Mouse (Mus musculus): Measurements from ENCODE around the gene 1810024B03Rik. TPM values are rescaled to one million over a fixed set of nuclear protein-coding genes. Genes with fewer than 3 reads are reported as not detected.

The 1810024B03Rik gene
- polyA plus RNA-seq (2014; fragmentation: Nextera tagmentation; extraction: Ambion mirVana), result 1.4 and 1.8 TPM in 2 replicates

- H3K27ac ChIP-seq (replicated peaks in 1 of 2; ENCODE audit: control insufficient read depth in 1 of 2, insufficient read depth in 1 of 2, low read depth in 2 of 2, low read length in 2 of 2), result peak within 1 kb of the TSS; percentile 34 to 81
- H3K9me3 ChIP-seq (ENCODE audit: control insufficient read depth, low read length), result no peaks in the 10 kb centered on the region
- H3K9ac ChIP-seq (ENCODE audit: low read length), result peak within 1 kb of the TSS; percentile 83
- H3K36me3 ChIP-seq (ENCODE audit: control insufficient read depth, insufficient read depth, low read length), result peaks cover 40% of the 10 kb centered on the region
- H3K27me3 ChIP-seq (ENCODE audit: control insufficient read depth, insufficient read depth, low read length), result no peaks in the 10 kb centered on the region
- peak within 1 kb of the TSS; percentile 73 for H3K4me2 ChIP-seq (ENCODE audit: low read length)
- H3K4me1 ChIP-seq (ENCODE audit: control insufficient read depth in 2 of 2, insufficient read depth in 2 of 2, low read length in 2 of 2), result peaks cover 2 to 9% of the 10 kb centered on the region in 2 experiments; a peak in 3 of 4 replicates
- ATAC-seq (ENCODE audit: insufficient number of reproducible peaks, insufficient read depth, low FRiP score, low read depth), result peak; percentile 91
- 11% methylated on average over 36 of the region's 36 CpGs for WGBS
- peak within 1 kb of the TSS; percentile 71 to 76 for H3K4me3 ChIP-seq (ENCODE audit: control insufficient read depth in 1 of 2, insufficient read depth in 1 of 2, low read depth in 1 of 2, low read length in 2 of 2)
Measured at GRCm38 (mm10) chr2:127207547-127208451, at the start of gene 1810024B03Rik, which contains the start of gene Snrnp200. Gene 1810024B03Rik (minus strand): TSS chr2:127208280. Gene Snrnp200 (plus strand): TSS chr2:127208386.

DNA sequence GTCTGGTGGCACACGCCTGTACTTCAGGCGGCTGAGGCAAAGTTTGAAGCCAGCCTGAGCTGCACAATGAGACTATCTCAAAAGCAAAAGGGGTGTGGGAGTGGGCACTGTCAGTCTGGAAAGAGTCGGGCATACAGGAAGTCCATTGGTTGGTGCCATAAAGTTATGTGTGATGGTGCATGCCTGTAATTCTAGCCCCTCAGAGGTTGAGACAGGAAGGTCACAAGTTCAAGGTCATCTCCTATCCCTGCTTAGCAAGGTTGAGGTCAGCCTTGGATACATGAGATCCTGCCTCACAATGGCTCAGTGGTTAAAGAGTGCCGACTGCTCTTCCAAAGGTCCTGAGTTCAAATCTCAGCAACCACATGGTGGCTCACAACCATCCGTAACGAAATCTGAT, 47.2 kb upstream of the 1810024B03Rik start:
- 81% methylated on average over 6 of the region's 6 CpGs for WGBS
- Histone ChIP-seq H3K4me2 (ENCODE audit: low read length) (no peak overlapping the region), H3K4me3 (ENCODE audit: control insufficient read depth in 1 of 2, insufficient read depth in 1 of 2, low read depth in 1 of 2, low read length in 2 of 2) (no peak overlapping the region), H3K36me3 (ENCODE audit: control insufficient read depth, insufficient read depth, low read length) (peaks cover 44% of the 10 kb centered on the region), H3K27me3 (ENCODE audit: control insufficient read depth, insufficient read depth, low read length) (no peaks in the 10 kb centered on the region), H3K9ac (ENCODE audit: low read length) (no peak overlapping the region), H3K9me3 (ENCODE audit: control insufficient read depth, low read length) (no peaks in the 10 kb centered on the region), H3K4me1 (ENCODE audit: control insufficient read depth in 2 of 2, insufficient read depth in 2 of 2, low read length in 2 of 2) (peaks cover 10 to 23% of the 10 kb centered on the region in 2 experiments), H3K27ac (replicated peaks in 1 of 2; ENCODE audit: control insufficient read depth in 1 of 2, insufficient read depth in 1 of 2, low read depth in 2 of 2, low read length in 2 of 2) (no peak overlapping the region)
- no peak for ATAC-seq (ENCODE audit: insufficient number of reproducible peaks, insufficient read depth, low FRiP score, low read depth)

- no peak overlapping the region for H3K4me3 ChIP-seq (ENCODE audit: control insufficient read depth in 1 of 2, insufficient read depth in 1 of 2, low read depth in 1 of 2, low read length in 2 of 2)
- H3K4me1 ChIP-seq (ENCODE audit: control insufficient read depth in 2 of 2, insufficient read depth in 2 of 2, low read length in 2 of 2), result peaks cover 12 to 27% of the 10 kb centered on the region in 2 experiments
- no peaks in the 10 kb centered on the region for H3K9me3 ChIP-seq (ENCODE audit: control insufficient read depth, low read length)
- H3K36me3 ChIP-seq (ENCODE audit: control insufficient read depth, insufficient read depth, low read length), result peaks cover 46% of the 10 kb centered on the region
- ATAC-seq (ENCODE audit: insufficient number of reproducible peaks, insufficient read depth, low FRiP score, low read depth), result no peak
- H3K4me2 ChIP-seq (ENCODE audit: low read length), result no peak overlapping the region
- whole genome bisulfite sequencing, result 84% methylated on average over 3 of the region's 3 CpGs
- no peaks in the 10 kb centered on the region for H3K27me3 ChIP-seq (ENCODE audit: control insufficient read depth, insufficient read depth, low read length)
- H3K27ac ChIP-seq (replicated peaks in 1 of 2; ENCODE audit: control insufficient read depth in 1 of 2, insufficient read depth in 1 of 2, low read depth in 2 of 2, low read length in 2 of 2), result no peak overlapping the region
- H3K9ac ChIP-seq (ENCODE audit: low read length), result no peak overlapping the region
Measured at GRCm38 (mm10) chr2:127254604-127255134, 46.6 kb upstream of the 1810024B03Rik start.

GRCm38 (mm10) chr2:127252787-127253186, 44.7 kb upstream of the 1810024B03Rik start:
- 80% methylated on average over 5 of the region's 5 CpGs for WGBS
- H3K9ac ChIP-seq (ENCODE audit: low read length), result no peak overlapping the region

GRCm38 (mm10) chr2:127251880-127252527, 43.9 kb upstream of the 1810024B03Rik start:
- Histone ChIP-seq H3K36me3 (ENCODE audit: control insufficient read depth, insufficient read depth, low read length) (peaks cover 24% of the 10 kb centered on the region), H3K4me3 (ENCODE audit: control insufficient read depth in 1 of 2, insufficient read depth in 1 of 2, low read depth in 1 of 2, low read length in 2 of 2) (no peak overlapping the region), H3K27ac (replicated peaks in 1 of 2; ENCODE audit: control insufficient read depth in 1 of 2, insufficient read depth in 1 of 2, low read depth in 2 of 2, low read length in 2 of 2) (peak overlapping the region; percentile 45 to 61), H3K9ac (ENCODE audit: low read length) (0 out of 2 replicates have a peak overlapping the region, but pooled peaks have one; percentile 17), H3K4me1 (ENCODE audit: control insufficient read depth in 2 of 2, insufficient read depth in 2 of 2, low read length in 2 of 2) (peaks cover 12 to 36% of the 10 kb centered on the region in 2 experiments), H3K4me2 (ENCODE audit: low read length) (no peak overlapping the region), H3K27me3 (ENCODE audit: control insufficient read depth, insufficient read depth, low read length) (no peaks in the 10 kb centered on the region), H3K9me3 (ENCODE audit: control insufficient read depth, low read length) (no peaks in the 10 kb centered on the region)
- WGBS, result 31% methylated on average over 3 of the region's 3 CpGs
- no peak for ATAC-seq (ENCODE audit: insufficient number of reproducible peaks, insufficient read depth, low FRiP score, low read depth)

More at GRCm38 (mm10) chr2:127252787-127253186, 44.7 kb upstream of the 1810024B03Rik start:
- Histone ChIP-seq H3K4me1 (ENCODE audit: control insufficient read depth in 2 of 2, insufficient read depth in 2 of 2, low read length in 2 of 2) (peaks cover 12 to 36% of the 10 kb centered on the region in 2 experiments), H3K27me3 (ENCODE audit: control insufficient read depth, insufficient read depth, low read length) (no peaks in the 10 kb centered on the region), H3K4me2 (ENCODE audit: low read length) (no peak overlapping the region), H3K4me3 (ENCODE audit: control insufficient read depth in 1 of 2, insufficient read depth in 1 of 2, low read depth in 1 of 2, low read length in 2 of 2) (no peak overlapping the region), H3K36me3 (ENCODE audit: control insufficient read depth, insufficient read depth, low read length) (peaks cover 31% of the 10 kb centered on the region), H3K9me3 (ENCODE audit: control insufficient read depth, low read length) (no peaks in the 10 kb centered on the region), H3K27ac (replicated peaks in 1 of 2; ENCODE audit: control insufficient read depth in 1 of 2, insufficient read depth in 1 of 2, low read depth in 2 of 2, low read length in 2 of 2) (peak overlapping the region; percentile 45 to 61)
- ATAC-seq (ENCODE audit: insufficient number of reproducible peaks, insufficient read depth, low FRiP score, low read depth), result no peak

GRCm38 (mm10) chr2:127251457-127251856, 43.4 kb upstream of the 1810024B03Rik start:
- H3K27ac ChIP-seq (replicated peaks in 1 of 2; ENCODE audit: control insufficient read depth in 1 of 2, insufficient read depth in 1 of 2, low read depth in 2 of 2, low read length in 2 of 2), result peak overlapping the region; percentile 45 to 61
- H3K9me3 ChIP-seq (ENCODE audit: control insufficient read depth, low read length), result no peaks in the 10 kb centered on the region
- no peak overlapping the region for H3K4me3 ChIP-seq (ENCODE audit: control insufficient read depth in 1 of 2, insufficient read depth in 1 of 2, low read depth in 1 of 2, low read length in 2 of 2)
- no peak overlapping the region for H3K4me2 ChIP-seq (ENCODE audit: low read length)
- peaks cover 14 to 42% of the 10 kb centered on the region in 2 experiments for H3K4me1 ChIP-seq (ENCODE audit: control insufficient read depth in 2 of 2, insufficient read depth in 2 of 2, low read length in 2 of 2)
- H3K27me3 ChIP-seq (ENCODE audit: control insufficient read depth, insufficient read depth, low read length), result no peaks in the 10 kb centered on the region
- H3K9ac ChIP-seq (ENCODE audit: low read length), result no peak overlapping the region
- H3K36me3 ChIP-seq (ENCODE audit: control insufficient read depth, insufficient read depth, low read length), result peaks cover 18% of the 10 kb centered on the region
- WGBS, result 41% methylated on average over 3 of the region's 3 CpGs
- ATAC-seq (ENCODE audit: insufficient number of reproducible peaks, insufficient read depth, low FRiP score, low read depth), result no peak

GRCm38 (mm10) chr2:127250291-127251008, 42.4 kb upstream of the 1810024B03Rik start:
- no peaks in the 10 kb centered on the region for H3K27me3 ChIP-seq (ENCODE audit: control insufficient read depth, insufficient read depth, low read length)
- 74% methylated on average over 9 of the region's 9 CpGs for WGBS
- H3K4me1 ChIP-seq (ENCODE audit: control insufficient read depth in 2 of 2, insufficient read depth in 2 of 2, low read length in 2 of 2), result peaks cover 14 to 44% of the 10 kb centered on the region in 2 experiments
- H3K4me3 ChIP-seq (ENCODE audit: control insufficient read depth in 1 of 2, insufficient read depth in 1 of 2, low read depth in 1 of 2, low read length in 2 of 2), result no peak overlapping the region
- no peak overlapping the region for H3K27ac ChIP-seq (replicated peaks in 1 of 2; ENCODE audit: control insufficient read depth in 1 of 2, insufficient read depth in 1 of 2, low read depth in 2 of 2, low read length in 2 of 2)
- H3K9me3 ChIP-seq (ENCODE audit: control insufficient read depth, low read length), result no peaks in the 10 kb centered on the region
- ATAC-seq (ENCODE audit: insufficient number of reproducible peaks, insufficient read depth, low FRiP score, low read depth), result no peak
- peaks cover 21% of the 10 kb centered on the region for H3K36me3 ChIP-seq (ENCODE audit: control insufficient read depth, insufficient read depth, low read length)
- H3K4me2 ChIP-seq (ENCODE audit: low read length), result no peak overlapping the region
- peak overlapping the region; percentile 31; the same call in 1 of the 2 replicates for H3K9ac ChIP-seq (ENCODE audit: low read length)

Data from heart, embryonic 14.5 days (tissue).